19 mouse cellular contexts compared by ENCODE assay signal in the genomic region with DNA sequence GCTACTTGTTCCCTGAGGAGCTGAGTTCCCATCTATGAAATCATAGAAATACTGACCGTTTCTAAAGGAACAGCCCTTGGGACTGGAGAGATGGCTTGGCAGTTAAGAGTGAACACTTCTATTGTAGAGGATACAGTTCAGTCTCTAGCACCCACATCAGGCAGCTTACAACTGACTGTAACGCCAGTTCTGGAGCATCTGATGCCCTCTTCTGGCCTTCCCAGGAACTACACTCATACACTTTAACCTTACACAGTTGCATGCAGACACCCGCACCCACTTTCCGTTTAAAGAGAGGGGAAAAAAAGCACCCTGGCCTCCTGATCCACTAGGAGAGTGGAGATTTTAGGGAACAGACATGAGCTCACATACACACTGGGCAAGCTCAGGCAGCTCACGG. TPM values are rescaled to one million over a fixed set of nuclear protein-coding genes. Genes with fewer than 3 reads are reported as not detected.
DNase-seq lines count a peak whose midpoint lies in the region; ATAC-seq and TF ChIP-seq lines count a peak whose summit lies in the region.
"Had no signal": no experiment of that assay in that cellular context is flagged by ENCODE, and none has a peak within 500 bp of the region (broad histone marks: within the 10 kb centered on the region; RNA-seq: fewer than 3 reads in every experiment).

No protein-coding gene starts in this region.

- no peak overlapping the region for H3K27ac ChIP-seq in kidney, postnatal 0 days
- no peak overlapping the region for H3K27ac ChIP-seq in kidney, embryonic 16.5 days (ENCODE audit: low read length)
- H3K27ac ChIP-seq in midbrain, postnatal 0 days (ENCODE audit: low read depth, low read length): no peak overlapping the region
- no peak overlapping the region for H3K27ac ChIP-seq in midbrain, embryonic 15.5 days
- H3K27ac ChIP-seq in bone marrow, adult 2 months (ENCODE audit: control insufficient read depth, insufficient read depth, low read depth, low read length, poor library complexity): no peak overlapping the region
- H3K27ac ChIP-seq in stomach, postnatal 0 days (replicated peaks): no peak overlapping the region
- H3K27ac ChIP-seq: hindbrain, embryonic 15.5 days; kidney, embryonic 15.5 days; limb, embryonic 15.5 days; neural tube, embryonic 13.5 days; stomach, embryonic 15.5 days had no signal

- DNase-seq in kidney, postnatal 0 days (ENCODE audit: low spot score): no peak
- no peak for DNase-seq in midbrain, postnatal 0 days (ENCODE audit: low spot score)
- DNase-seq in stomach, postnatal 0 days (ENCODE audit: low spot score): no peak
- no peak for DNase-seq in left cerebral cortex, adult 18-20 months (ENCODE audit: low spot score in 2 of 2)
- DNase-seq: cerebellum, adult 9-10 months; layer of hippocampus, postnatal 36 days; thymus, postnatal 36 days had no signal

- no peaks in the 10 kb centered on the region for H3K4me1 ChIP-seq in kidney, postnatal 0 days (replicated peaks; ENCODE audit: insufficient read depth, low read length)
- no peaks in the 10 kb centered on the region for H3K4me1 ChIP-seq in kidney, embryonic 16.5 days (ENCODE audit: insufficient read depth, low read length)
- H3K4me1 ChIP-seq in midbrain, postnatal 0 days (ENCODE audit: insufficient read depth, low read length): no peaks in the 10 kb centered on the region
- H3K4me1 ChIP-seq in midbrain, embryonic 15.5 days: no peaks in the 10 kb centered on the region
- H3K4me1 ChIP-seq in bone marrow, adult 2 months (ENCODE audit: control insufficient read depth, insufficient read depth, low read length): peaks cover 2% of the 10 kb centered on the region; the same call in 1 of the 2 replicates
- H3K4me1 ChIP-seq in stomach, postnatal 0 days (replicated peaks; ENCODE audit: control insufficient read depth, insufficient read depth): no peaks in the 10 kb centered on the region
- H3K4me1 ChIP-seq: kidney, embryonic 15.5 days had no signal

- H3K4me2 ChIP-seq in kidney, postnatal 0 days (ENCODE audit: low read length): no peak overlapping the region
- H3K4me2 ChIP-seq in kidney, embryonic 16.5 days (replicated peaks; ENCODE audit: low read depth, low read length): no peak overlapping the region
- H3K4me2 ChIP-seq in midbrain, postnatal 0 days (ENCODE audit: low read depth, low read length, poor library complexity, severe bottlenecking): no peak overlapping the region
- H3K4me2 ChIP-seq in midbrain, embryonic 15.5 days: no peak overlapping the region
- H3K4me2 ChIP-seq in stomach, postnatal 0 days (replicated peaks; ENCODE audit: low read depth): no peak overlapping the region
- H3K4me2 ChIP-seq: hindbrain, embryonic 15.5 days; kidney, embryonic 15.5 days; limb, embryonic 15.5 days; neural tube, embryonic 13.5 days; stomach, embryonic 15.5 days had no signal

- no peak for TF ChIP-seq POLR2A in bone marrow, adult 2 months (IDR thresholded peaks at IDR 0.05; ENCODE audit: borderline replicate concordance, control insufficient read depth, low read depth, low read length)

- no peak overlapping the region for H3K9ac ChIP-seq in kidney, postnatal 0 days (ENCODE audit: low read depth, low read length)
- no peak overlapping the region for H3K9ac ChIP-seq in kidney, embryonic 16.5 days (replicated peaks; ENCODE audit: low read length)
- no peak overlapping the region for H3K9ac ChIP-seq in midbrain, postnatal 0 days (replicated peaks; ENCODE audit: low read length, poor library complexity, severe bottlenecking)
- no peak overlapping the region for H3K9ac ChIP-seq in midbrain, embryonic 15.5 days
- H3K9ac ChIP-seq in stomach, postnatal 0 days (ENCODE audit: low read length): no peak overlapping the region
- H3K9ac ChIP-seq: hindbrain, embryonic 15.5 days; kidney, embryonic 15.5 days; limb, embryonic 15.5 days; neural tube, embryonic 13.5 days; stomach, embryonic 15.5 days had no signal

- no peaks in the 10 kb centered on the region for H3K27me3 ChIP-seq in kidney, postnatal 0 days (ENCODE audit: insufficient read depth, low read length)
- H3K27me3 ChIP-seq in kidney, embryonic 16.5 days (ENCODE audit: insufficient read depth, low read length): no peaks in the 10 kb centered on the region
- H3K27me3 ChIP-seq in midbrain, postnatal 0 days (ENCODE audit: insufficient read depth, low read length): no peaks in the 10 kb centered on the region
- H3K27me3 ChIP-seq in midbrain, embryonic 15.5 days (replicated peaks): no peaks in the 10 kb centered on the region
- H3K27me3 ChIP-seq in stomach, postnatal 0 days (ENCODE audit: control insufficient read depth, insufficient read depth, low read length): no peaks in the 10 kb centered on the region
- H3K27me3 ChIP-seq: hindbrain, embryonic 15.5 days; kidney, embryonic 15.5 days; limb, embryonic 15.5 days; neural tube, embryonic 13.5 days; stomach, embryonic 15.5 days had no signal

- no peaks in the 10 kb centered on the region for H3K9me3 ChIP-seq in kidney, postnatal 0 days (replicated peaks; ENCODE audit: low read length)
- no peaks in the 10 kb centered on the region for H3K9me3 ChIP-seq in kidney, embryonic 16.5 days (ENCODE audit: low read length)
- no peaks in the 10 kb centered on the region for H3K9me3 ChIP-seq in midbrain, postnatal 0 days (ENCODE audit: low read length)
- no peaks in the 10 kb centered on the region for H3K9me3 ChIP-seq in midbrain, embryonic 15.5 days
- H3K9me3 ChIP-seq in stomach, postnatal 0 days (ENCODE audit: control insufficient read depth, low read length): no peaks in the 10 kb centered on the region
- H3K9me3 ChIP-seq: hindbrain, embryonic 15.5 days; kidney, embryonic 15.5 days; limb, embryonic 15.5 days; stomach, embryonic 15.5 days had no signal

- no peak for TF ChIP-seq EP300 in stomach, postnatal 0 days (optimal IDR thresholded peaks at IDR 0.05)

- no peak overlapping the region for H3K4me3 ChIP-seq in kidney, postnatal 0 days (replicated peaks; ENCODE audit: low read depth, low read length)
- H3K4me3 ChIP-seq in kidney, embryonic 16.5 days (ENCODE audit: low read length): no peak overlapping the region
- H3K4me3 ChIP-seq in midbrain, postnatal 0 days (ENCODE audit: low read depth, low read length): no peak overlapping the region
- no peak overlapping the region for H3K4me3 ChIP-seq in midbrain, embryonic 15.5 days
- H3K4me3 ChIP-seq in bone marrow, adult 2 months (replicated peaks; ENCODE audit: control insufficient read depth, low read depth, low read length): no peak overlapping the region
- no peak overlapping the region for H3K4me3 ChIP-seq in stomach, postnatal 0 days (ENCODE audit: low read depth, low read length)
- H3K4me3 ChIP-seq: hindbrain, embryonic 15.5 days; kidney, embryonic 15.5 days; limb, embryonic 15.5 days; neural tube, embryonic 13.5 days; stomach, embryonic 15.5 days had no signal

- WGBS in kidney, postnatal 0 days: 70% methylated on average over 5 of the region's 5 CpGs
- 71% methylated on average over 5 of the region's 5 CpGs for WGBS in kidney, embryonic 16.5 days
- WGBS in midbrain, postnatal 0 days: 74% methylated on average over 5 of the region's 5 CpGs
- WGBS in midbrain, embryonic 15.5 days: 73% methylated on average over 5 of the region's 5 CpGs
- 88% methylated on average over 5 of the region's 5 CpGs for whole genome bisulfite sequencing in bone marrow, adult 2 months
- 75% methylated on average over 5 of the region's 5 CpGs for WGBS in stomach, postnatal 0 days

- no peaks in the 10 kb centered on the region for H3K36me3 ChIP-seq in kidney, postnatal 0 days (ENCODE audit: insufficient read depth, low read length)
- H3K36me3 ChIP-seq in kidney, embryonic 16.5 days (ENCODE audit: insufficient read depth, low read length): no peaks in the 10 kb centered on the region
- no peaks in the 10 kb centered on the region for H3K36me3 ChIP-seq in midbrain, postnatal 0 days (ENCODE audit: insufficient read depth, low read length)
- H3K36me3 ChIP-seq in midbrain, embryonic 15.5 days (replicated peaks): no peaks in the 10 kb centered on the region
- H3K36me3 ChIP-seq in stomach, postnatal 0 days (ENCODE audit: control insufficient read depth, insufficient read depth, low read length): no peaks in the 10 kb centered on the region
- H3K36me3 ChIP-seq: G1E; hindbrain, embryonic 15.5 days; kidney, embryonic 15.5 days; limb, embryonic 15.5 days; neural tube, embryonic 13.5 days; stomach, embryonic 15.5 days had no signal

- peak; percentile 40; the same call in 1 of the 2 replicates for TF ChIP-seq CTCF in kidney, postnatal 0 days (IDR thresholded peaks at IDR 0.05; ENCODE audit: low read depth)
- peak; percentile 48 for TF ChIP-seq CTCF in midbrain, postnatal 0 days (IDR thresholded peaks at IDR 0.05)
- peak; percentile 27; the same call in 1 of the 2 replicates for TF ChIP-seq CTCF in bone marrow, adult 2 months (IDR thresholded peaks at IDR 0.05; ENCODE audit: control insufficient read depth, insufficient read depth, low read length)
- TF ChIP-seq CTCF in stomach, postnatal 0 days (IDR thresholded peaks at IDR 0.05; ENCODE audit: low read depth): peak; percentile 47

- no peak for ATAC-seq in kidney, postnatal 0 days (replicated peaks; ENCODE audit: low FRiP score, low read depth)
- ATAC-seq in kidney, embryonic 16.5 days (ENCODE audit: low FRiP score, low TSS enrichment): no peak
- no peak for ATAC-seq in midbrain, postnatal 0 days (ENCODE audit: low FRiP score)
- no peak for ATAC-seq in midbrain, embryonic 15.5 days (replicated peaks)
- no peak for ATAC-seq in stomach, postnatal 0 days (ENCODE audit: low FRiP score, low TSS enrichment)
- ATAC-seq: activated CD4-positive, CD25-positive, alpha-beta regulatory T cell, adult 4 months; forebrain, embryonic 16.5 days; midbrain, embryonic 16.5 days had no signal

RNA-seq across cellular contexts. Expression of gene Tbc1d7, which starts 53.9 kb away (rescaled TPM):
- polyA plus RNA-seq in kidney, postnatal 0 days (2015; fragmentation: Nextera tagmentation; extraction: Ambion mirVana): 51.9 and 52.0 TPM in 2 replicates
- polyA plus RNA-seq in kidney, embryonic 16.5 days (2015; fragmentation: Nextera tagmentation; extraction: Ambion mirVana): 57.3 and 58.0 TPM in 2 replicates
- total RNA-seq in midbrain, postnatal 0 days (2014; rRNA removed): 30.8 and 48.9 TPM in 2 replicates
- 85.9 and 94.3 TPM in 2 replicates for polyA plus RNA-seq in midbrain, postnatal 0 days (2015; fragmentation: Nextera tagmentation; extraction: Ambion mirVana)
- 84.9 and 93.0 TPM in 2 replicates for polyA plus RNA-seq in midbrain, embryonic 15.5 days (2015; fragmentation: Nextera tagmentation; extraction: Ambion mirVana)
- polyA plus RNA-seq in bone marrow, adult 2 months (2011; ENCODE audit: insufficient read depth, insufficient read length, low replicate concordance, missing spikeins): 2.6 and 11.1 TPM in 2 replicates
- polyA plus RNA-seq in stomach, postnatal 0 days (2015; fragmentation: Nextera tagmentation; extraction: Ambion mirVana): 30.9 and 31.3 TPM in 2 replicates
- 10 to 100 TPM; 27.6 to 28.2 TPM for total RNA-seq in left cerebral cortex, adult 18-20 months (2021)
